Mouse (Mus musculus): ENCODE measurements around the gene Med12l.

- TF ChIP-seq CTCF (IDR thresholded peaks at IDR 0.05; ENCODE audit: low read depth, low read length), result no peak
- no peak for TF ChIP-seq EP300 (IDR thresholded peaks at IDR 0.05; ENCODE audit: insufficient read depth, low read depth, low read length)
- no peak for TF ChIP-seq POLR2A (IDR thresholded peaks at IDR 0.05; ENCODE audit: insufficient read depth, low read length)
These were observed 127.6 kb downstream of the Med12l start for GRCm38 (mm10) chr3:59133189-59133588.
